Mouse (Mus musculus) ES-Bruce4 (cell line): Measurements from ENCODE around the gene Tnxb. TPM values are rescaled to one million over a fixed set of nuclear protein-coding genes. Genes with fewer than 3 reads are reported as not detected.

Source experiments
- H3K27ac ChIP-seq: 2 replicates; pipeline ENCODE4 v1.5.1; 2012; ENCODE audit warnings: low read length, inconsistent platforms; ENCODE audit not compliant: insufficient read depth
- H3K27me3 ChIP-seq: 2 replicates; pipeline ENCODE4 v1.6.1; 2012; ENCODE audit warnings: mild to moderate bottlenecking, low read length, inconsistent platforms; ENCODE audit not compliant: control insufficient read depth, poor library complexity, insufficient read depth, severe bottlenecking
- H3K36me3 ChIP-seq: 2 replicates; pipeline ENCODE4 v1.6.1; 2012; ENCODE audit warnings: inconsistent platforms, mild to moderate bottlenecking, low read length, moderate library complexity; ENCODE audit not compliant: control insufficient read depth, poor library complexity, insufficient read depth, severe bottlenecking
- H3K4me1 ChIP-seq: one replicate; pipeline ENCODE4 v1.8.1; 2011; ENCODE audit warnings: low read length; ENCODE audit not compliant: control insufficient read depth, insufficient read depth
- H3K4me3 ChIP-seq: 2 replicates; pipeline ENCODE4 v1.5.1; 2011; ENCODE audit warnings: low read depth, mild to moderate bottlenecking, low read length
- H3K9ac ChIP-seq: 2 replicates; pipeline ENCODE4 v1.6.1; 2012; ENCODE audit warnings: low read depth, mild to moderate bottlenecking, inconsistent platforms; ENCODE audit not compliant: poor library complexity, severe bottlenecking
- H3K9me3 ChIP-seq: replicated peaks from 2 replicates; pipeline ENCODE4 v1.6.1; 2012; ENCODE audit warnings: mild to moderate bottlenecking, low read length, inconsistent platforms; ENCODE audit not compliant: control insufficient read depth, poor library complexity, insufficient read depth, severe bottlenecking
- CTCF ChIP-seq: IDR thresholded peaks from one replicate; pipeline ENCODE4 v1.8.1; 2011; ENCODE audit warnings: low read depth, low read length
- EP300 ChIP-seq: IDR thresholded peaks from 2 replicates; pipeline ENCODE4 v1.6.1; 2011; ENCODE audit warnings: low read depth, low read length; ENCODE audit not compliant: insufficient read depth
- POLR2A ChIP-seq: IDR thresholded peaks from one replicate; pipeline ENCODE4 v1.8.1; 2011; ENCODE audit warnings: low read length; ENCODE audit not compliant: insufficient read depth
- polyA plus RNA-seq: library from polyadenylated mRNA; stranded (reverse); fragments of >200 nt; gene quantifications from 2 replicates; pipeline ENCODE4 v1.2.4, GENCODE M21; 2011; ENCODE audit warnings: low read depth; ENCODE audit not compliant: missing spikeins, insufficient read depth, insufficient read length

The Tnxb gene
- polyA plus RNA-seq, 1 experiment = 0.13 TPM

- Histone ChIP-seq H3K27me3 (peaks cover 4% of the 10 kb centered on the region; the same call in 1 of the 2 replicates), H3K4me1 (peaks cover 1% of the 10 kb centered on the region)
These were observed 43.0 kb upstream of the Tnxb start for GRCm38 (mm10) chr17:34627093-34627942.

GRCm38 (mm10) chr17:34627943-34628643 is 42.2 kb upstream of the Tnxb start, which contains the start of gene Ppt2:
Ppt2 (minus strand) TSS chr17:34628510.
- Histone ChIP-seq H3K9me3 (no peaks in the 10 kb centered on the region), H3K36me3 (no peaks in the 10 kb centered on the region), H3K27me3 (peaks cover 4% of the 10 kb centered on the region; the same call in 1 of the 2 replicates), H3K27ac (no peak within 1 kb of the TSS), H3K4me3 (peak within 1 kb of the TSS; percentile 80), H3K9ac (peak within 1 kb of the TSS; percentile 73), H3K4me1 (peaks cover 1% of the 10 kb centered on the region)
- no peak for TF ChIP-seq EP300
- no peak for TF ChIP-seq POLR2A
- no peak for TF ChIP-seq CTCF

More at GRCm38 (mm10) chr17:34627093-34627942, 43.0 kb upstream of the Tnxb start:
- TF ChIP-seq POLR2A = no peak
- Histone ChIP-seq H3K27ac (no peak overlapping the region), H3K9ac (peak overlapping the region; percentile 73), H3K36me3 (no peaks in the 10 kb centered on the region), H3K9me3 (no peaks in the 10 kb centered on the region), H3K4me3 (peak overlapping the region; percentile 85)

- H3K4me3 ChIP-seq = no peak overlapping the region
- H3K27me3 ChIP-seq = peaks cover 4% of the 10 kb centered on the region; the same call in 1 of the 2 replicates
- peaks cover 1% of the 10 kb centered on the region for H3K4me1 ChIP-seq
These were observed 41.7 kb upstream of the Tnxb start for GRCm38 (mm10) chr17:34628644-34628967.

GRCm38 (mm10) chr17:34629221-34629751 is 41.0 kb upstream of the Tnxb start, which contains the start of gene Prrt1:
Prrt1 (plus strand) TSS chr17:34629533.
- TF ChIP-seq CTCF (no peak), POLR2A (no peak), EP300 (no peak)
- Histone ChIP-seq H3K36me3 (no peaks in the 10 kb centered on the region), H3K4me1 (peaks cover 1% of the 10 kb centered on the region), H3K4me3 (no peak within 1 kb of the TSS), H3K9me3 (no peaks in the 10 kb centered on the region), H3K27ac (no peak within 1 kb of the TSS), H3K9ac (0 out of 2 replicates have a peak within 1 kb of the TSS, but pooled peaks have one; percentile 73), H3K27me3 (peaks cover 4% of the 10 kb centered on the region; the same call in 1 of the 2 replicates)

More at GRCm38 (mm10) chr17:34628644-34628967, 41.7 kb upstream of the Tnxb start:
- no peaks in the 10 kb centered on the region for H3K36me3 ChIP-seq
- H3K9me3 ChIP-seq = no peaks in the 10 kb centered on the region
- TF ChIP-seq EP300 (no peak), CTCF (no peak), POLR2A (no peak)
- no peak overlapping the region for H3K9ac ChIP-seq
- H3K27ac ChIP-seq = no peak overlapping the region

GRCm38 (mm10) chr17:34629796-34630603 is 40.3 kb upstream of the Tnxb start:
- Histone ChIP-seq H3K27me3 (peaks cover 4% of the 10 kb centered on the region; the same call in 1 of the 2 replicates), H3K36me3 (no peaks in the 10 kb centered on the region), H3K9me3 (no peaks in the 10 kb centered on the region), H3K9ac (peak overlapping the region; percentile 49; the same call in 1 of the 2 replicates), H3K4me1 (peaks cover 1% of the 10 kb centered on the region), H3K27ac (no peak overlapping the region), H3K4me3 (no peak overlapping the region)
- no peak for TF ChIP-seq EP300
